Mouse (Mus musculus) forebrain, embryonic 16.5 days (tissue): ENCODE results near the gene Mtln. TPM values are rescaled to one million over a fixed set of nuclear protein-coding genes. Genes with fewer than 3 reads are reported as not detected.
A peak's percentile ranks its signal among the peaks of the same experiment; 100 is the strongest.

Experiments
- ATAC-seq: fragments of 200-750 bp; cut with Nextera tagmentation; 2 replicates; pipeline ENCODE4 v1.8.0; 2017; ENCODE audit warnings: mild to moderate bottlenecking, moderate library complexity
- H3K27ac ChIP-seq: fragments of 300-500 bp; sonication (generic); 2 replicates; pipeline ENCODE4 v1.5.1; 2014; ENCODE audit warnings: low read length, control low read depth
- H3K27me3 ChIP-seq: fragments of 300-500 bp; sonication (generic); replicated peaks from 2 replicates; pipeline ENCODE4 v1.6.1; 2014; ENCODE audit warnings: low read length; ENCODE audit not compliant: control insufficient read depth, insufficient read depth
- H3K36me3 ChIP-seq: fragments of 300-500 bp; sonication (generic); 2 replicates; pipeline ENCODE4 v1.6.1; 2014; ENCODE audit not compliant: control insufficient read depth, insufficient read depth
- H3K4me1 ChIP-seq: fragments of 300-500 bp; sonication (generic); replicated peaks from 2 replicates; pipeline ENCODE4 v1.6.1; 2014; ENCODE audit warnings: low read length; ENCODE audit not compliant: control insufficient read depth, insufficient read depth
- H3K4me2 ChIP-seq: fragments of 300-500 bp; sonication (generic); 2 replicates; pipeline ENCODE4 v1.6.1; 2014; ENCODE audit warnings: mild to moderate bottlenecking, low read length, control low read depth
- H3K4me3 ChIP-seq: fragments of 300-500 bp; sonication (generic); replicated peaks from 2 replicates; pipeline ENCODE4 v1.5.1; 2014; ENCODE audit warnings: mild to moderate bottlenecking, low read length, control low read depth
- H3K9ac ChIP-seq: fragments of 300-500 bp; sonication (generic); replicated peaks from 2 replicates; pipeline ENCODE4 v1.6.1; 2014; ENCODE audit warnings: low read depth, low read length, control low read depth
- H3K9me3 ChIP-seq: fragments of 300-500 bp; sonication (generic); 2 replicates; pipeline ENCODE4 v1.6.1; 2016; ENCODE audit warnings: low read length; ENCODE audit not compliant: control insufficient read depth
- WGBS: fragments of 180-500 bp; shearing (Covaris S2); extraction: QIAGEN DNeasy Blood & Tissue Kit; methylation state at CpG from one replicate; pipeline ENCODE4 v1.1.7; 2014; 5-methylcytosine and 5-hydroxymethylcytosine counted together
- polyA plus RNA-seq: library from polyadenylated mRNA; unstranded; fragments of >200 nt; fragmentation: Nextera tagmentation; extraction: Ambion mirVana; gene quantifications from 2 replicates; pipeline ENCODE4 v1.2.1, GENCODE M21; 2015

Gene Mtln
- polyA plus RNA-seq, 1 experiment from 2014 or later = 30.1 TPM

DNA sequence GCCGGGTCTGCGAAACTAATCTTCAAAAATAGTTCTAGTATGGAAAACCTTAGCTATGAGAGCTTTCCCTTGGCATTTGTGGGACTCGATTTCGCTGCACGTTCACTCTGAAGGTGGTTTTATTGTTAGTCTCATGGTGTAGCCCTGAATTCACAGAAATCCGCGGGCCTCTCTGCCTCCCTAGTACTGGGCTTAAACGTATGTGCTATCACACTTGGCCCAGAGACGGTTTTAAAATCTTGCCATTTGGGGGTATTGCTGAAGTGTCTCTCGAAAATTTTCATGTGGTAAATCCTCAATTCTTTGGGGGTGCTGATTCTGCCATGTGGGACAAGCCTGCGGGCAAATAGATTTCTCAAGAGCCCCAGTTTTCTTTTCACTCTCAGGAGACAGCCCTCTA lies 3.1 kb downstream of the Mtln start:
- Histone ChIP-seq H3K27ac (0 out of 2 replicates have a peak overlapping the region, but pooled peaks have one; percentile 11), H3K4me2 (peak overlapping the region; percentile 79), H3K4me3 (peak overlapping the region; percentile 91), H3K36me3 (no peaks in the 10 kb centered on the region), H3K27me3 (no peaks in the 10 kb centered on the region), H3K9me3 (no peaks in the 10 kb centered on the region), H3K4me1 (peaks cover 25% of the 10 kb centered on the region), H3K9ac (peak overlapping the region; percentile 82)
- WGBS = 5% methylated on average over 11 of the region's 11 CpGs
- 0 out of 2 replicates have a peak, but pooled peaks have one; percentile 5 for ATAC-seq

GRCm38 (mm10) chr2:127788440-127789116 lies 3.7 kb downstream of the Mtln start, which contains the start of gene Nphp1:
Gene Nphp1 (minus strand): TSS chr2:127788897.
- peak within 1 kb of the TSS; percentile 79 for H3K4me2 ChIP-seq
- H3K27me3 ChIP-seq = no peaks in the 10 kb centered on the region
- peak within 1 kb of the TSS; percentile 82 for H3K9ac ChIP-seq
- peak within 1 kb of the TSS; percentile 91 for H3K4me3 ChIP-seq
- no peaks in the 10 kb centered on the region for H3K9me3 ChIP-seq
- H3K4me1 ChIP-seq = peaks cover 25% of the 10 kb centered on the region
- H3K36me3 ChIP-seq = no peaks in the 10 kb centered on the region
- peak; percentile 87 for ATAC-seq
- WGBS = under 1% methylated on average over 40 of the region's 40 CpGs
- H3K27ac ChIP-seq = 0 out of 2 replicates have a peak within 1 kb of the TSS, but pooled peaks have one; percentile 11

DNA sequence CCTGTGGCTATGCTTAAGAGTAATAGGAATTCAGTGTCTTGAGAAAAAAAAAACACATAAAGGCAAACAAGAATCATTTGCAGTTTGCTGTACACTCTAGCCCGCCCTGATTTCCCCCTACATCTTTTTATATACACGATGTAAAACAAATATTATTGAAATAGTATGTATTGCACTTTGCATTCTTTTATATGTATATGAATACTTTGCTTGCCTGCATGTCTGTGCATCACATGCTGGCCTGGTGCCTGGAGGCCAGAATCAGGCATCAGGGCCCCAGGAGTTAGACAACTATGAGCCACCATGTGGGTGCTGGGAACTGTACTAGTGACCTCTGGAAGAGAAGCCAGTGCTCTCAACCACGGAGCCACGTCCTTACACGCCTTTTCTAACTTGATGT lies 5.1 kb downstream of the Mtln start:
- Histone ChIP-seq H3K4me1 (peaks cover 25% of the 10 kb centered on the region), H3K9ac (no peak overlapping the region), H3K4me2 (no peak overlapping the region), H3K4me3 (no peak overlapping the region), H3K9me3 (no peaks in the 10 kb centered on the region), H3K27ac (no peak overlapping the region), H3K36me3 (no peaks in the 10 kb centered on the region), H3K27me3 (no peaks in the 10 kb centered on the region)
- ATAC-seq = no peak
- WGBS = 90% methylated on average over 5 of the region's 5 CpGs

- Histone ChIP-seq H3K9me3 (no peaks in the 10 kb centered on the region), H3K4me2 (no peak overlapping the region), H3K27me3 (no peaks in the 10 kb centered on the region), H3K9ac (no peak overlapping the region), H3K36me3 (no peaks in the 10 kb centered on the region), H3K27ac (no peak overlapping the region), H3K4me1 (no peaks in the 10 kb centered on the region), H3K4me3 (no peak overlapping the region)
- WGBS = 93% methylated on average over 5 of the region's 5 CpGs
- no peak for ATAC-seq
These were observed 13.8 kb downstream of the Mtln start for GRCm38 (mm10) chr2:127778451-127778850.

GRCm38 (mm10) chr2:127775013-127775412 lies 17.3 kb downstream of the Mtln start:
- Histone ChIP-seq H3K4me2 (no peak overlapping the region), H3K4me1 (no peaks in the 10 kb centered on the region), H3K9ac (no peak overlapping the region), H3K27ac (no peak overlapping the region), H3K9me3 (no peaks in the 10 kb centered on the region), H3K4me3 (no peak overlapping the region), H3K27me3 (no peaks in the 10 kb centered on the region), H3K36me3 (no peaks in the 10 kb centered on the region)
- no peak for ATAC-seq
- WGBS = 59% methylated on average over 3 of the region's 3 CpGs

DNA sequence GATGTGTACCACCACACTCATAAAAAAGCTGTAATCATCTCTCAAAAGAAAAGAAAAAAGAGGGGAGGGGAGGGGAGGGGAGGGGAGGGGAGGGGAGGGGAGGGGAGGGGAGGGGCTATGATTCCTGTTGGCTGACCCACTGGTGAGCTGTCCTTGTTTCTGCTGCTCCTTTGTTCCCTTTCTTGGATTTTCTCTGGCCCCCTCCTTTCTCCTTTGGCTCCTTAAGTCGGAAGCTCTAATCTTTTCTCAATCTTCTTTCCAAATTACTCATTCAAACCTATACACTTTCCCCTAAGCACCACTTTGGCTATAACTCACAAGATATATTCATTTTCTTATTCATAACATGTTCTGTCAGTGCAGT lies 17.7 kb downstream of the Mtln start:
- Histone ChIP-seq H3K4me1 (no peaks in the 10 kb centered on the region), H3K4me2 (no peak overlapping the region), H3K4me3 (no peak overlapping the region), H3K36me3 (no peaks in the 10 kb centered on the region), H3K9ac (no peak overlapping the region), H3K27ac (no peak overlapping the region), H3K9me3 (no peaks in the 10 kb centered on the region), H3K27me3 (no peaks in the 10 kb centered on the region)
- no peak for ATAC-seq
- WGBS = 11% methylated on average over 1 of the region's 1 CpGs

DNA sequence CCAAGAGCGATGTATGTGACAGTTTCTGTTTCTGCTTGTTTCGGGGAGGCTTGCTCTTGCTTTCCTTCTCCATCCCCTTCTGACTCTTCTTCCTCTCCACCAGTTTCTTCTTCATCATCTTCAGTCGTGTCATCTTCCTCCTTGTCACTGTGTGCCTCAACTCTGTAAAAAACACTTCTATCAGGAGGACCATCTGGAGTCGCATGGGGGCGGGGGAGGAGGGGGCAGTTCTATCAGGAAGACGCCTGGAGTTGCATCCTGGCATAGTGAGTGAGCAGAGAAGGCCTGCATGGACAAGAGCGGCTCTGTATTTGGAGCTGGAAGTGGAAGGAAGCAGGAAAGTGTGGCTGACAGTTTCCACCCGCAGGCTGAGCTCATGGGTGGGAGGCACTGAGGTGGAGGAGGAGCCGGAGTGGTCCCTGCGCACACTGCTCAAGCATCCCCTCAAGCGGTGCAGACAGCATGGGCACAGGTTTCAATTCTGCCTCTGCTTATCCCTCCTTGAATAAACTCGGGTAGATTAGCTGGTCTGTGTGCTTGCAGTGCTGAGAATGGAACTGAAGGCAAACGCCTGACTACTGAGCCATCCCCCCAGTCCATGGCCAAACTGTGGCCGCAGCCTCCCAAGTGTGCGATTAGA lies 18.2 kb downstream of the Mtln start:
- 27% methylated on average over 15 of the region's 15 CpGs for whole genome bisulfite sequencing
- Histone ChIP-seq H3K4me3 (no peak overlapping the region), H3K36me3 (no peaks in the 10 kb centered on the region)

DNA sequence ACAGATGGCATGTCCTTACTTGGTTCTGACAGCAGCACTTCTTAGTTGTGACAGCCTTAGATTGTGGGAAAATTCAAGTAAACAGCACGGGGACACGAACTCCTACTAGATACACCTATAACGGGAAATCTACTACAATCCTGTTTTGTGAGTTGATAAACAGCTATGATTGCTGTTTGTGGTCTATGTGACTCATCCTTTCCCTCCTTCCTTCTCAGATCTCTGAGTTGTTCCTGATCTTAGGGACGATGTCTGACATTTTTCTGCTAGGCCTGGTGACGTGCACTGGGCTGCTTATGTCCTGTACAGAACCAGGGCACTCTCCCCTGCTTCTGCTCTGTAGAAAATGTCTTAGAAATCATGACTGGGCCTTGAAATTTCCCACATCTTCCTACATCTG lies 30.7 kb downstream of the Mtln start:
- 94% methylated on average over 5 of the region's 5 CpGs for WGBS
- Histone ChIP-seq H3K9ac (no peak overlapping the region), H3K9me3 (no peaks in the 10 kb centered on the region), H3K4me1 (peaks cover 3% of the 10 kb centered on the region), H3K36me3 (peaks cover 7% of the 10 kb centered on the region), H3K27ac (no peak overlapping the region), H3K4me2 (no peak overlapping the region), H3K4me3 (no peak overlapping the region), H3K27me3 (no peaks in the 10 kb centered on the region)
- no peak for ATAC-seq

More for the DNA sequence above, 18.2 kb downstream of the Mtln start:
- H3K4me1 ChIP-seq = no peaks in the 10 kb centered on the region
- no peak overlapping the region for H3K27ac ChIP-seq
- peak; percentile 43; the same call in 1 of the 2 replicates for ATAC-seq
- H3K4me2 ChIP-seq = no peak overlapping the region
- no peaks in the 10 kb centered on the region for H3K27me3 ChIP-seq
- H3K9ac ChIP-seq = peak overlapping the region; percentile 18; the same call in 1 of the 2 replicates
- H3K9me3 ChIP-seq = no peaks in the 10 kb centered on the region

DNA sequence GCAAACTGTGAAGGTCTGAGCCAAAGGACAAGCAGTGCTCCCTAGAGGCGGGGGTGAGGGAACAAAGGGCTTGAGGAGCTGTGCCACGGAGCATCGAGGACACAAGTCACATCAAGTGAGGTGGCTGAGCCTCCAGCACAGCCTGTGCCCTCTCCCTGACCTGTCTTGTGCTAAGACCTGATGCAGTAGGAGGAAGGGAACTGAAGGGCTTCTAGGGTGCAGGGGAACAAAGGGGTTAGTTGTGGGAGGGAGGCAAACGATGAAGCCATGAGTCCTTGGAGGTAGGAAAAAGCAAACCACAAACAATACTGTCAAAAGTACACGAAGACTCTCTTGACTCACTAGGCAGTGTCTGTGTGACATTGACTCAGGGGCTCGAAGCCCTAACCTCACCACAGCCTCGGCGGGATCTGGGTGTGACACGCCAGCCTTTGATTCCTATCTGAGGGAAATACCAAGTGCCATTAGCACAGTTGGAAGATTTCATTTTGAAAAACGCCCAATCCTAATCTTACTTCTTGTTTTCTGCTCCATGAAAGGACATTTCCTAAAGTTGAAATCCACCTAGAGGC lies 31.8 kb downstream of the Mtln start:
- H3K9ac ChIP-seq = no peak overlapping the region
- H3K4me2 ChIP-seq = no peak overlapping the region
- peaks cover 3% of the 10 kb centered on the region for H3K4me1 ChIP-seq
- no peak for ATAC-seq
- no peak overlapping the region for H3K27ac ChIP-seq
- WGBS = 83% methylated on average over 10 of the region's 10 CpGs
- no peaks in the 10 kb centered on the region for H3K27me3 ChIP-seq
- H3K9me3 ChIP-seq = no peaks in the 10 kb centered on the region
- peaks cover 7% of the 10 kb centered on the region for H3K36me3 ChIP-seq
- no peak overlapping the region for H3K4me3 ChIP-seq
